Mouse (Mus musculus): ENCODE measurements around the gene Tas2r115. TPM values are rescaled to one million over a fixed set of nuclear protein-coding genes. Genes with fewer than 3 reads are reported as not detected.
"Not testable (repeated sequence)": the region's sequence is repeated elsewhere in the genome, so short reads cannot be mapped to it uniquely, and the experiment has no call there.

The Tas2r115 gene
- not detected in 2 replicates for polyA plus RNA-seq (2014; fragmentation: Nextera tagmentation; extraction: Ambion mirVana)

- no peaks in the 10 kb centered on the region for H3K27me3 ChIP-seq (ENCODE audit: control insufficient read depth, insufficient read depth, low read length)
- no peak within 1 kb of the TSS for H3K4me3 ChIP-seq (replicated peaks; ENCODE audit: low read length)
- DNase-seq (ENCODE audit: low spot score) (no peak), ATAC-seq (ENCODE audit: low FRiP score) (no peak)
- no peak within 1 kb of the TSS for H3K27ac ChIP-seq
- WGBS, result 81% methylated on average over 2 of the region's 2 CpGs
- H3K9ac ChIP-seq, result no peak within 1 kb of the TSS
- no peaks in the 10 kb centered on the region for H3K9me3 ChIP-seq (ENCODE audit: control insufficient read depth, low read length)
- no peaks in the 10 kb centered on the region for H3K36me3 ChIP-seq (replicated peaks; ENCODE audit: control insufficient read depth, insufficient read depth)
- no peak within 1 kb of the TSS for H3K4me2 ChIP-seq (replicated peaks)
- H3K4me1 ChIP-seq (replicated peaks; ENCODE audit: control insufficient read depth, insufficient read depth, low read length), result no peaks in the 10 kb centered on the region
Measured at GRCm38 (mm10) chr6:132737935-132738334, at the start of gene Tas2r115. Gene Tas2r115 (minus strand): TSS chr6:132738035.

GRCm38 (mm10) chr6:132778062-132778461 is 40.2 kb upstream of the Tas2r115 start, which contains the start of gene Tas2r136:
Gene Tas2r136 (minus strand): TSS chr6:132778162.
- DNase-seq (ENCODE audit: low spot score), result no peak
- Histone ChIP-seq H3K4me1 (replicated peaks; ENCODE audit: control insufficient read depth, insufficient read depth, low read length) (no peaks in the 10 kb centered on the region), H3K27ac (no peak within 1 kb of the TSS), H3K36me3 (replicated peaks; ENCODE audit: control insufficient read depth, insufficient read depth) (no peaks in the 10 kb centered on the region), H3K9me3 (ENCODE audit: control insufficient read depth, low read length) (no peaks in the 10 kb centered on the region), H3K4me3 (replicated peaks; ENCODE audit: low read length) (no peak within 1 kb of the TSS), H3K27me3 (ENCODE audit: control insufficient read depth, insufficient read depth, low read length) (no peaks in the 10 kb centered on the region), H3K9ac (no peak within 1 kb of the TSS), H3K4me2 (replicated peaks) (no peak within 1 kb of the TSS)
- ATAC-seq (ENCODE audit: low FRiP score), result no peak

GRCm38 (mm10) chr6:132761831-132762230 is 24.0 kb upstream of the Tas2r115 start, which contains the start of gene Tas2r102:
Gene Tas2r102 (plus strand): TSS chr6:132762131.
- H3K27me3 ChIP-seq (ENCODE audit: control insufficient read depth, insufficient read depth, low read length), result no peaks in the 10 kb centered on the region
- no peak for ATAC-seq (ENCODE audit: low FRiP score)
- WGBS, result 94% methylated on average over 2 of the region's 2 CpGs
- H3K9me3 ChIP-seq (ENCODE audit: control insufficient read depth, low read length), result no peaks in the 10 kb centered on the region
- H3K27ac ChIP-seq, result no peak within 1 kb of the TSS
- no peak within 1 kb of the TSS for H3K9ac ChIP-seq
- no peak within 1 kb of the TSS for H3K4me2 ChIP-seq (replicated peaks)
- H3K4me1 ChIP-seq (replicated peaks; ENCODE audit: control insufficient read depth, insufficient read depth, low read length), result no peaks in the 10 kb centered on the region
- no peak within 1 kb of the TSS for H3K4me3 ChIP-seq (replicated peaks; ENCODE audit: low read length)
- DNase-seq (ENCODE audit: low spot score), result no peak
- H3K36me3 ChIP-seq (replicated peaks; ENCODE audit: control insufficient read depth, insufficient read depth), result no peaks in the 10 kb centered on the region

DNA sequence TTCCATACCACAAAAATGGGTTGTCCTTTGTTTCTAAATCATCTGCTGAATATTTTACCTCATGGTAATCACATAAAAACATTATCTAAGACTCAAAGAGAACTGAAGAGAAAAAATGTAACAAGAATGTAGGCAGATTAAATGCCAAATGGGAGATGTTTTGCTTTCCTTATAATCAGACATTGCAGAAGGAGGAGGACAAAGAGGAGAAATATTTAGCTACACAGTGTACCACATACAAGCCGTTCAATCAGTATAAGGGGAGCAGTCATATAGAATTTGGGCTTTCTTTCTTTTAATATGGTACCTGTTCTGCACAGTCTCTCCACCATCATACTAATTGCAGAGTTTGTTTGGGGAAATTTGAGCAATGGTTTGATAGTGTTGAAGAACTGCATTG is 16.6 kb upstream of the Tas2r115 start, which contains the start of gene Tas2r124:
Gene Tas2r124 (plus strand): TSS at position 301 of the 400 bp plus-strand sequence.
- WGBS, result 90% methylated on average over 1 of the region's 1 CpGs
- no peak for DNase-seq (ENCODE audit: low spot score)
- no peak within 1 kb of the TSS for H3K27ac ChIP-seq
- H3K4me2 ChIP-seq (replicated peaks), result no peak within 1 kb of the TSS
- H3K36me3 ChIP-seq (replicated peaks; ENCODE audit: control insufficient read depth, insufficient read depth), result no peaks in the 10 kb centered on the region
- no peaks in the 10 kb centered on the region for H3K9me3 ChIP-seq (ENCODE audit: control insufficient read depth, low read length)
- no peak within 1 kb of the TSS for H3K9ac ChIP-seq
- no peaks in the 10 kb centered on the region for H3K27me3 ChIP-seq (ENCODE audit: control insufficient read depth, insufficient read depth, low read length)
- ATAC-seq (ENCODE audit: low FRiP score), result no peak
- no peaks in the 10 kb centered on the region for H3K4me1 ChIP-seq (replicated peaks; ENCODE audit: control insufficient read depth, insufficient read depth, low read length)
- H3K4me3 ChIP-seq (replicated peaks; ENCODE audit: low read length), result no peak within 1 kb of the TSS

DNA sequence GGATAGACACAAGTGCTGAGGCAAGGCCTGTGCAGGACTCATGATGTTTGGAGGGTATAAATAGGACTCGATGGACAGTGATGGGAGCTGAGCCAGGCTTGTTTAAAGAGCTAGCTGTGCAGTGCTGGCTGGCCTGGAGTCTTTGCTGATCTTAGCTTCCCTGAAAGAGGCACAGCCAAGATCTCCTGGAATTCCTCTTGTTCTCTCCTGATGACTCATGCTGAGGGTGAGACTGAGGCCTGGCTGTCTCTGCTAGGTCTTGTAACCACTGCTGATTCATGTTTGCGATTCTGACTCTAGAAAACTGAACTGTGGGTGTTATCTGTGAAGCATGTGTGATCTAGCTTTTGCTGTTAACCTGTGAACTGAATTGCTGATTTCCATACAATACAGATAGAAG is 12.4 kb upstream of the Tas2r115 start:
- H3K4me3 ChIP-seq (replicated peaks; ENCODE audit: low read length), result no peak overlapping the region
- H3K27ac ChIP-seq, result no peak overlapping the region
- no peak for DNase-seq (ENCODE audit: low spot score)
- H3K27me3 ChIP-seq (ENCODE audit: control insufficient read depth, insufficient read depth, low read length), result no peaks in the 10 kb centered on the region
- H3K4me1 ChIP-seq (replicated peaks; ENCODE audit: control insufficient read depth, insufficient read depth, low read length), result no peaks in the 10 kb centered on the region
- H3K9ac ChIP-seq, result no peak overlapping the region
- 82% methylated on average over 2 of the region's 2 CpGs for WGBS
- H3K36me3 ChIP-seq (replicated peaks; ENCODE audit: control insufficient read depth, insufficient read depth), result no peaks in the 10 kb centered on the region
- no peaks in the 10 kb centered on the region for H3K9me3 ChIP-seq (ENCODE audit: control insufficient read depth, low read length)
- no peak for ATAC-seq (ENCODE audit: low FRiP score)
- no peak overlapping the region for H3K4me2 ChIP-seq (replicated peaks)

- Histone ChIP-seq H3K4me1 (replicated peaks; ENCODE audit: control insufficient read depth, insufficient read depth, low read length) (no peaks in the 10 kb centered on the region), H3K4me3 (replicated peaks; ENCODE audit: low read length) (no peak within 1 kb of the TSS), H3K27ac (no peak within 1 kb of the TSS), H3K9me3 (ENCODE audit: control insufficient read depth, low read length) (no peaks in the 10 kb centered on the region), H3K27me3 (ENCODE audit: control insufficient read depth, insufficient read depth, low read length) (no peaks in the 10 kb centered on the region), H3K36me3 (replicated peaks; ENCODE audit: control insufficient read depth, insufficient read depth) (no peaks in the 10 kb centered on the region), H3K4me2 (replicated peaks) (no peak within 1 kb of the TSS), H3K9ac (no peak within 1 kb of the TSS)
- DNase-seq (ENCODE audit: low spot score) (no peak), ATAC-seq (ENCODE audit: low FRiP score) (no peak)
- 94% methylated on average over 3 of the region's 3 CpGs for WGBS
Measured at GRCm38 (mm10) chr6:132711828-132712227, 26.0 kb downstream of the Tas2r115 start, which contains the start of gene Tas2r122. Gene Tas2r122 (minus strand): TSS chr6:132711928.

DNA sequence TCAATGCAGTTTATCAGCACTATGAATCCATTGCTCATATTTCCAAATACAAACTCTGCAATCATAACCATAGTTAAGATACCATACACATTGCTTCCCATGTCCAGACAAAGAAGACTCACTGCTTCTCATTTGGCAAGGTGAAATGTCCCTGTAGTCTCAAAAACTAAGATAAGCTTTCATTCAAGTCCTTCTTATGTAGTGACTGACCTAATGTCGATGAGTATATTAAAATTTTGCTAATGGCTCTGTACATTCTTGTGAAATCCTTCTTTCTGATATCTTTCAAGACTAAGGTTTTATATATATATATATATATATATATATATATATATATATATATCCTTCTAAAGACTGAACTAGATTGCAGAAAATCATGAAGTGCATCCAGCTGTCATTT is 36.9 kb downstream of the Tas2r115 start, which contains the start of gene Tas2r121:
Gene Tas2r121 (minus strand): TSS at position 101 of the 400 bp plus-strand sequence.
- Histone ChIP-seq H3K27ac (no peak within 1 kb of the TSS), H3K36me3 (replicated peaks; ENCODE audit: control insufficient read depth, insufficient read depth) (no peaks in the 10 kb centered on the region), H3K9ac (no peak within 1 kb of the TSS), H3K4me1 (replicated peaks; ENCODE audit: control insufficient read depth, insufficient read depth, low read length) (no peaks in the 10 kb centered on the region), H3K4me2 (replicated peaks) (no peak within 1 kb of the TSS), H3K9me3 (ENCODE audit: control insufficient read depth, low read length) (no peaks in the 10 kb centered on the region), H3K27me3 (ENCODE audit: control insufficient read depth, insufficient read depth, low read length) (no peaks in the 10 kb centered on the region), H3K4me3 (replicated peaks; ENCODE audit: low read length) (no peak within 1 kb of the TSS)
- no peak for DNase-seq (ENCODE audit: low spot score)
- ATAC-seq (ENCODE audit: low FRiP score), result no peak
- WGBS, result 75% methylated on average over 1 of the region's 1 CpGs

GRCm38 (mm10) chr6:132691596-132691995 is 46.2 kb downstream of the Tas2r115 start:
- WGBS, result 89% methylated on average over 7 of the region's 7 CpGs

More at GRCm38 (mm10) chr6:132691596-132691995, 46.2 kb downstream of the Tas2r115 start:
- not testable (repeated sequence) for H3K9me3 ChIP-seq (ENCODE audit: control insufficient read depth, low read length); H3K27me3 ChIP-seq (ENCODE audit: control insufficient read depth, insufficient read depth, low read length); DNase-seq (ENCODE audit: low spot score); H3K27ac ChIP-seq; H3K4me3 ChIP-seq (replicated peaks; ENCODE audit: low read length); H3K9ac ChIP-seq; H3K36me3 ChIP-seq (replicated peaks; ENCODE audit: control insufficient read depth, insufficient read depth); ATAC-seq (ENCODE audit: low FRiP score); H3K4me2 ChIP-seq (replicated peaks); H3K4me1 ChIP-seq (replicated peaks; ENCODE audit: control insufficient read depth, insufficient read depth, low read length)
